Mouse (Mus musculus) neural tube, postnatal 0 days (tissue): ENCODE data around the gene Slc25a4. TPM values are rescaled to one million over a fixed set of nuclear protein-coding genes. Genes with fewer than 3 reads are reported as not detected.

Experiments used
- microRNA-seq: library from miRNA; unstranded; fragments of <30 nt; microRNA quantifications from one replicate; pipeline ENCODE4, GENCODE M21; 2016
- polyA plus RNA-seq: library from polyadenylated mRNA; unstranded; fragments of >200 nt; fragmentation: Nextera tagmentation; extraction: Ambion mirVana; gene quantifications from 2 replicates; pipeline ENCODE4 v1.2.1, GENCODE M21; 2015

Slc25a4 gene
- polyA plus RNA-seq = 1,295 and 1,320 TPM in 2 replicates

GRCm38 (mm10) chr8:46210404-46211315, at the start of gene Slc25a4:
Gene Slc25a4 (minus strand): TSS chr8:46211284.

Small RNA genes lying within 50 kb of the gene (microRNA-seq; reads per million reads assigned to microRNA genes)
- not detected for gene Gm23812

Other genes with a start within 250 kb of the Slc25a4 start
- 3.8 and 4.2 TPM in 2 replicates for gene 1700029J07Rik, start 236.0 kb downstream of the Slc25a4 start, polyA plus RNA-seq
- gene Ufsp2, start 235.8 kb downstream of the Slc25a4 start, polyA plus RNA-seq = 79.5 and 81.5 TPM in 2 replicates
- 0.18 and 0.28 TPM in 2 replicates for gene Lrp2bp, start 212.0 kb downstream of the Slc25a4 start, polyA plus RNA-seq
- 14.5 and 17.8 TPM in 2 replicates for gene Ankrd37, start 205.6 kb downstream of the Slc25a4 start, polyA plus RNA-seq
- gene Cfap97, start 59.5 kb downstream of the Slc25a4 start, polyA plus RNA-seq = 30.8 and 39.2 TPM in 2 replicates
- 18.2 and 22.1 TPM in 2 replicates for gene Snx25, start 59.1 kb downstream of the Slc25a4 start, polyA plus RNA-seq
- gene Helt, start 83.4 kb upstream of the Slc25a4 start, polyA plus RNA-seq = not detected in 2 replicates